Mouse (Mus musculus) liver, adult 2 months (tissue): ENCODE data around the gene Slc16a3.

Experiments
- CTCF ChIP-seq: fragments of 200-500 bp; IDR thresholded peaks from 2 replicates; pipeline ENCODE4 v1.5.1; 2011; ENCODE audit warnings: low read depth, low read length, control low read depth
- POLR2A ChIP-seq: fragments of 200-500 bp; IDR thresholded peaks from 2 replicates; pipeline ENCODE4 v1.6.1; 2011; ENCODE audit warnings: low read length, control low read depth; ENCODE audit not compliant: insufficient read depth; ENCODE audit errors: extremely low read depth

- TF ChIP-seq CTCF: no peak
- TF ChIP-seq POLR2A: no peak
Observed at GRCm38 (mm10) chr11:120937976-120938375, 10.3 kb upstream of the Slc16a3 start.
